Mouse (Mus musculus): ENCODE data around the gene Gcsam. TPM values are rescaled to one million over a fixed set of nuclear protein-coding genes. Genes with fewer than 3 reads are reported as not detected.

Gene Gcsam
- polyA plus RNA-seq, 1 experiment from 2014 or later = not detected

DNA sequence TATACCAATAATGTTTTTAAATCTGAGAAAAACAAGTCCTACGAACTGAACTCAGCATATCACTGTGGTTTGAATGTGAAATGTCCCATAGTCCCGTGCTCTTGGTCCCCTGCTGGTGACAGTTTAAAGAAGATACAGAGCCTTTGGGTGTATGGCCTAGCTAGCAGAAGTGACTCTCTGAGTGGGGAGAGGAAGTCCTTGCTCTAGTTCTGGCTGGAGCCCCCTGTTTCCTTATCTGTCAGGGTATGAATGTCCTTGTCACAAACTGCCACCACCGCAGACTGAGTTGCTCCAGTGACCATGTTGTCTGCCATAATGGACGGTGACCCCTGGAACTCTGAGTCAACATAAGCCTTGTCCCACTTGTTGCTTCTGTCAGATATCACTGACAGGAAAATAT lies 13.1 kb downstream of the Gcsam start:
- peaks cover 17% of the 10 kb centered on the region for H3K4me1 ChIP-seq
- H3K4me3 ChIP-seq = no peak overlapping the region
- ATAC-seq (ENCODE audit: extremely low read depth, insufficient number of reproducible peaks, low FRiP score, low TSS enrichment) = no peak
- no peaks in the 10 kb centered on the region for H3K36me3 ChIP-seq
- H3K4me2 ChIP-seq = no peak overlapping the region
- no peaks in the 10 kb centered on the region for H3K27me3 ChIP-seq (replicated peaks)
- 56% methylated on average over 4 of the region's 4 CpGs for WGBS
- H3K27ac ChIP-seq (replicated peaks) = no peak overlapping the region
- H3K9ac ChIP-seq = no peak overlapping the region
- H3K9me3 ChIP-seq = no peaks in the 10 kb centered on the region

DNA sequence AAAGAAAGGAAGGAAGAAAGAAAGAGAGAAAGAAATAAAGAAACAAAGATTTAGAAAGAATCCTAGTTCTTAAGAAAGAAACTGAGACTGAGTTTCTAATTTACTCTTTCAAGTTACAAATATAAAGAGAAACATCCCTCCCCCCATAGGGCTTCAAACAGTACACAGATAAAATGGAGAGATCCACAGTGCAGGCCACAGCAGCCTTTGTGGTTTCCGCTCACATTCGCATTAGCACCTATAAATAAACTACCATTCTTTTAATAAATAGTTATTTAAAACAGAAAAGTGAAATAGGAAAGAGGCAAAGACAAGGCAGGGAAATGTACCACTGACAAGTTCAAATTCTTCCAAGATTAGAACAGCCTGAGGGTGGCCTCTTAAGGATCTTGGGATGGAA lies 14.6 kb downstream of the Gcsam start:
- ATAC-seq (ENCODE audit: extremely low read depth, insufficient number of reproducible peaks, low FRiP score, low TSS enrichment) = no peak
- Histone ChIP-seq H3K9me3 (no peaks in the 10 kb centered on the region), H3K4me2 (no peak overlapping the region), H3K27me3 (replicated peaks) (no peaks in the 10 kb centered on the region), H3K9ac (no peak overlapping the region), H3K36me3 (no peaks in the 10 kb centered on the region), H3K4me3 (no peak overlapping the region), H3K4me1 (peaks cover 15% of the 10 kb centered on the region), H3K27ac (replicated peaks) (no peak overlapping the region)
- 63% methylated on average over 2 of the region's 2 CpGs for WGBS

DNA sequence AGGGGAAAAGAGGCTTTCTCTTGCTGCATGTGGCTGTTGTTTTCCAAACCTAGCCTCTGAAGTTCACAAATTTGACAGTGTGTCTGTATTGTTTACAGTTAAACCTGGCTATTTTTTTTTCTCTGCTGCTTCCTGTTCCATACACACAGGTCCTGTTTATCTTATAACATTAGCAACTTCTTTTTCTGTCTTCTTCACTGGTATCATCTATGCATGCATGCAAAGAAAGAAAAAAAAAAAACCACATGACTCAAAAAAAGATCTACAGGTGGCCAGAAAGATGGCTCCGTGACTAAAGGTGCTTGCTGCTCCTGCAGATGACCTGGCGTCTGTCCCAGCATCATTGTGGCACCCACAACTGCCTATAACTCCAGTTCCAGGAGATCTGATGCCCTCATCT lies 15.2 kb downstream of the Gcsam start:
- ATAC-seq (ENCODE audit: extremely low read depth, insufficient number of reproducible peaks, low FRiP score, low TSS enrichment) = no peak
- 63% methylated on average over 2 of the region's 2 CpGs for WGBS
- Histone ChIP-seq H3K9ac (no peak overlapping the region), H3K4me2 (no peak overlapping the region), H3K27ac (replicated peaks) (no peak overlapping the region), H3K4me1 (peaks cover 9% of the 10 kb centered on the region; the same call in 1 of the 2 replicates), H3K9me3 (no peaks in the 10 kb centered on the region), H3K36me3 (no peaks in the 10 kb centered on the region), H3K27me3 (replicated peaks) (no peaks in the 10 kb centered on the region), H3K4me3 (no peak overlapping the region)

DNA sequence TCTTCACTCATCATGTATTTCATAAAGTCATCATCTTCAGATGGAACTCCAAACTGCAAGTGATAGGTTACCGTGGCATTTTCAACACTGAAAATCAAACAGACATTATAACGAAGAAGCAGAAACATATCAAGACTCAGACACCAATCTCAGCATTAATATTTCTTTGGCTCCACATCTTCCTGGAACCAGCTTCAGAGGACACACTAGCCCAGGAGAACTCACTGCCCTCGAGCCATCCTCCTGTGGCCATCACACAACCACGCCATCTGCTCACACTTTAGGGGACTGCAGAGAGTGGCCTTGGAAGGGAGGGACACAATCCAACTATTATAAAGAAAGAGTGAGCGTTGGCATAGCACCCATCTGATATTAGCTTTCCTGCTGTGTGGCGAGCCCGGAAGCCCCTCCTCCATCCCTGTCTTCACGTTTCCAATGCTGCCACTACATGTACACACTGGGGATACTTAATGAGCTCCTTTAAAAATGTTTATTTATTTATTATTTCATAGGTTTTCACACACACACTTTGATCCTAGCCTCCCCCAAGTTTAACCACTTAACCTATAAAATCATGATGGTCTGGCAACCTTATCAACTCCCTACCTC lies 19.4 kb downstream of the Gcsam start:
- Histone ChIP-seq H3K4me3 (no peak overlapping the region), H3K9me3 (no peaks in the 10 kb centered on the region), H3K27ac (replicated peaks) (no peak overlapping the region), H3K27me3 (replicated peaks) (no peaks in the 10 kb centered on the region), H3K9ac (no peak overlapping the region), H3K36me3 (no peaks in the 10 kb centered on the region), H3K4me1 (peaks cover 6% of the 10 kb centered on the region; the same call in 1 of the 2 replicates), H3K4me2 (no peak overlapping the region)
- no peak for ATAC-seq (ENCODE audit: extremely low read depth, insufficient number of reproducible peaks, low FRiP score, low TSS enrichment)
- 55% methylated on average over 8 of the region's 8 CpGs for WGBS

DNA sequence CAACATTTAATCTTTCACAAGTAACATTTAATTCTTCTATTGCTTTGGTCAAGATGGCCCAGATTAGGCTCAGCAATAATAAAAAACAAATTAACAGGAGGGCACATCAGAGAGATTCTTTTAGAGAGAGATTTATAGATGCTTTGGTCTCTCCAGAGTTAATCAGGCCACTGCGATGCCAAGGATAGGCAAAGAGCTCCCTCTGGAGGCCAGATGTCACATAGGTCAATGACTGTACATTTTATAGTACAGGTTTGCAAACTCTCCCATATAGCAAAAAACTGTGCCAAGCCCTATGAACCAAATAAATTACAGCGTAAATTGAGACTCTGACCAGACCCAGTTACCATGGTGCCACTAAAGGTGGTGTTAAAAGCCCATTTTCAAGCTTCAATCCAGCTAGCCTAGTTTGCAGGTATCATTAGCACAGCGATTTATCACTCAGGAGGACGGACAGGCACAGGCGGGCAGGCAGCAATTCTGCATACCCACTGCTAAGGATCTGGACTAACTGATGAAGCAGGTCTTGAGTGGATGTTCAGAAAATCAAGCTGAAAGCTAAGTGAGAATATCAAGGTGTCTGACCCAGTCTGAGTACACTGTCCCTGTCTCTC lies 20.3 kb downstream of the Gcsam start:
- Histone ChIP-seq H3K4me1 (peaks cover 6% of the 10 kb centered on the region; the same call in 1 of the 2 replicates), H3K4me2 (no peak overlapping the region), H3K27ac (replicated peaks) (no peak overlapping the region), H3K27me3 (replicated peaks) (no peaks in the 10 kb centered on the region), H3K36me3 (no peaks in the 10 kb centered on the region), H3K9me3 (no peaks in the 10 kb centered on the region), H3K4me3 (no peak overlapping the region), H3K9ac (no peak overlapping the region)
- ATAC-seq (ENCODE audit: extremely low read depth, insufficient number of reproducible peaks, low FRiP score, low TSS enrichment) = no peak
- WGBS = 54% methylated on average over 5 of the region's 5 CpGs

DNA sequence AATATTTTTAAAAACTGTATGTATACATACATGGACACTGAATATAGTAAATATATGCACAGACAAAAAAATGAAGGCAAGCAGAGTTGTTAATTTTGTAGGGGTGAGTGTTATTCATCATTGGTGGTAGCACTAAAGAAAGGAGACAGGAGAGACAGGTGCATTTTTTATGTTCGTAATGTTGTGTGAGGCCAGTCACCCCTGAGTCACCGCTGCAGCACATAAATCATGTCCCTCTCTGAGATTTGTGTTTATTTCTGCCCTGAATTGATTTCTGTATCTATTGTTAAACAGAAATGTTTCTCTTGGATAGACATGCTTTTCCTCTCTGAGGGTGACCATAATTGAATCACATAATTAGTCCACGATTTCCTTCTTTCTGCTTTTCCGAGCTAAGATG lies 22.2 kb downstream of the Gcsam start:
- ATAC-seq (ENCODE audit: extremely low read depth, insufficient number of reproducible peaks, low FRiP score, low TSS enrichment) = no peak
- peaks cover 6% of the 10 kb centered on the region; the same call in 1 of the 2 replicates for H3K4me1 ChIP-seq
- H3K36me3 ChIP-seq = no peaks in the 10 kb centered on the region
- H3K4me2 ChIP-seq = no peak overlapping the region
- 80% methylated on average over 4 of the region's 4 CpGs for WGBS
- H3K27me3 ChIP-seq (replicated peaks) = no peaks in the 10 kb centered on the region
- no peak overlapping the region for H3K27ac ChIP-seq (replicated peaks)
- H3K9me3 ChIP-seq = no peaks in the 10 kb centered on the region
- no peak overlapping the region for H3K4me3 ChIP-seq
- H3K9ac ChIP-seq = no peak overlapping the region

DNA sequence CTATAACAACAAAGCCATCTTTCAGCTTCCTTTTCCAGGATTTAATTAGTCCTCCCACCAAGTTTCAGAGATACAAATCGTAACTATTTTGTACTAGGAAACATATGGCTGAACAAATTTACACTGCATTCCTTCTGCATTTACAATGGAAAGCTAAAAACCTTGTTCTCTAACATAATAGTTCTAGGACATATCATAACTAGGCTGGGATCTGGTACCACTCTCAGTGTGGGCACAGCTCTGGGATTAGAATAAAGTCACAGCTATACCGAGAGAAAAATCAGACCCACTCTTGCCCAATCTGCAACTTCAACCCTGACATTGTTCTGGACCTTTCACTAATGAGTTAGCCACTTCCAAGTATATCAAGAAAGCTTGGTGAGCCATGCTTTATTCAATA lies 25.6 kb downstream of the Gcsam start:
- Histone ChIP-seq H3K4me1 (peaks cover 3% of the 10 kb centered on the region), H3K9me3 (no peaks in the 10 kb centered on the region)

DNA sequence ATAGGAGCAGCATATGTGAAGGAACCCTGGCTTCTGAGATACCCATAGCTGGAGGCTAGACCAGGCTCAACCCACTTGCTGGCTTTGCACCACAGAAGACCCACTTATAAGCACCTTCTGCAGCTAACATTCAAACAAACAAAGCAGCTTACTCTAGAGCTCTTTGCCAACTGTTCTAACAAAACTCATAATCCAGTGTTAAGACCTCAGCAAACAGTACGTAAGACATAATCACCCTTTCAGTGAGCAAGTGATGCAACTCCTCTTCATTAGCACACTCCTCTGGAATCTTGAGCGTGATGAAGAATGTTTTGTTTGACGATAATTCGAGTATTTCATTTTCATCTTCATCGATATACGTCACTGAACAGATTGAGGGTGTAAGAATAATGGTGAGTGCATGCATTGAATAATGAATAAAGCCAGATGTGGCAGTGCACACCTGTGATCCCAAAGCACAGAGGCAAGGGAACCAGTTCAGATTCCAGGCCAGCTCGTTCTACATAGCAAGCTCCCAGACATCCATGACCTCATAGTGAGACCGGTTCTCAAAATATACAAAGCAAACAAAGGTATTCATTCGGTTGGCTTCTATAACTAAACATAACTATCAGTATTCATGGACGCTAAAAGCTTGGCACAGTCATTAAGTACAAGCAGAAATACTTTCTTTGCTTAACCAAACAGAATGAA lies 30.0 kb downstream of the Gcsam start:
- Histone ChIP-seq H3K4me2 (no peak overlapping the region), H3K27ac (replicated peaks) (0 out of 2 replicates have a peak overlapping the region, but pooled peaks have one; percentile 20), H3K4me3 (no peak overlapping the region), H3K9ac (no peak overlapping the region), H3K36me3 (no peaks in the 10 kb centered on the region), H3K27me3 (replicated peaks) (no peaks in the 10 kb centered on the region), H3K9me3 (no peaks in the 10 kb centered on the region), H3K4me1 (peaks cover 14% of the 10 kb centered on the region)
- WGBS = 62% methylated on average over 10 of the region's 10 CpGs
- no peak for ATAC-seq (ENCODE audit: extremely low read depth, insufficient number of reproducible peaks, low FRiP score, low TSS enrichment)

More for the DNA sequence above, 25.6 kb downstream of the Gcsam start:
- ATAC-seq (ENCODE audit: extremely low read depth, insufficient number of reproducible peaks, low FRiP score, low TSS enrichment) = no peak
- no peak overlapping the region for H3K9ac ChIP-seq
- no peaks in the 10 kb centered on the region for H3K36me3 ChIP-seq
- H3K4me3 ChIP-seq = no peak overlapping the region
- no peak overlapping the region for H3K27ac ChIP-seq (replicated peaks)
- H3K4me2 ChIP-seq = no peak overlapping the region
- no peaks in the 10 kb centered on the region for H3K27me3 ChIP-seq (replicated peaks)
- WGBS = 65% methylated on average over 2 of the region's 2 CpGs

DNA sequence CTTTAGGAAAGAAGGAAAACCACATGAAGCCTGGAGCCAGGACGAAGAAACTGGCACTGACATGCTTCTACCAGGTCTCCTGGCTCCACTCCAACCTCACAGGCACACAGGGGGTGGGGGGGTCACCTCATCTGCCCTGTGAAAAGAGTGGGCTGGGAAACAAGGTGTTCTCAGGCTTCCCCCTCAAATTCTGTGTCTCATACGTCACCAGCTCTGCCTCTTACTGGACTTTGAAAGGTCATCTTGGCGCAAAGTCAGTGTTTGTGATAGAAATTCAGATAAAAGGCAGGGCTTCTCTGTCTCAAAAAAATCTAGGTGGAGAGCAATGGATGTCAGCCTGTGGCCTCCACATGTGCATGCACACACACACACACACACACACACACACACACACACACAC lies 31.1 kb downstream of the Gcsam start:
- H3K4me2 ChIP-seq = no peak overlapping the region
- H3K36me3 ChIP-seq = no peaks in the 10 kb centered on the region
- peak overlapping the region; percentile 53 for H3K27ac ChIP-seq (replicated peaks)
- H3K4me3 ChIP-seq = no peak overlapping the region
- H3K27me3 ChIP-seq (replicated peaks) = no peaks in the 10 kb centered on the region
- WGBS = 38% methylated on average over 3 of the region's 3 CpGs
- no peaks in the 10 kb centered on the region for H3K9me3 ChIP-seq
- ATAC-seq (ENCODE audit: extremely low read depth, insufficient number of reproducible peaks, low FRiP score, low TSS enrichment) = no peak
- peaks cover 14% of the 10 kb centered on the region for H3K4me1 ChIP-seq
- H3K9ac ChIP-seq = no peak overlapping the region

DNA sequence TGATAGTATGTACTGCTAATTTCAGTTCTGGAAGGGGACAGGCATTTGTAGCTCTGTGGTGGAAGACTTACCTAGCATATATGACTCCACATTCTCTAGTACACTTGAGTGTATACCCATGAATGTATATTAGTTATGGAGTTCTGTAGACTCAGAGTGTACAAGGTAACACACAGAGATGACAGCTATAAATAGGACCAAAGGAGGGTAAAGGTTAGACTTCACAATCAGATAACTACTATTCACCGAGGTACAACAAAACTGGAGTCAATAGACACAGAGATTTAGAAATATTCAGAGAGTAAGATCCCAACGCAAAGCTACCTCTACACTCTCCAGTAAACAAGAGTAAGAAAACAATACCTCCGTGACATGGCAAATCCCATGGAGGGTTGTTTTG lies 33.8 kb downstream of the Gcsam start:
- Histone ChIP-seq H3K27ac (replicated peaks) (no peak overlapping the region), H3K4me2 (no peak overlapping the region), H3K27me3 (replicated peaks) (no peaks in the 10 kb centered on the region), H3K36me3 (no peaks in the 10 kb centered on the region), H3K4me3 (no peak overlapping the region), H3K9ac (no peak overlapping the region), H3K9me3 (no peaks in the 10 kb centered on the region), H3K4me1 (peaks cover 14% of the 10 kb centered on the region)
- WGBS = 75% methylated on average over 3 of the region's 3 CpGs
- no peak for ATAC-seq (ENCODE audit: extremely low read depth, insufficient number of reproducible peaks, low FRiP score, low TSS enrichment)

DNA sequence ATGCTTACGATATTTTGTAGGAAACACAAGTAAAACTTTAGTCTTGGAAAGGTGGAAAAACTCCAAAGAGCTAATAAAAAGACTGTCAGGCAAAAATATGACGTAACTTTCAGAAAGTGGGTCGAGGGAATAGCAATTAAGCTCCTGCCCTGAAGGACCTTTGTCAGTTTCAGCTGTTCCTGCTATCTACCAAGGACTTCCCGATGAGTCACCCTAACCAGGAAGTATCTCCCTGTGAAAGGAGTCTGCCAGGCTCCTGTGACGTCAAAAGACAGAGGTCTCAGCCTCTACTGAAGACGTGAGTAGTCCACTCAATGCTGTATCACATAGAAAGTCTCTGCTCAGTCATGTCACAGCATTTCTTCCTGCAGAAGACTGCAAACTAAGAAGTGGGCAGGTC lies 34.2 kb downstream of the Gcsam start:
- H3K9ac ChIP-seq = no peak overlapping the region
- H3K4me2 ChIP-seq = no peak overlapping the region
- H3K27me3 ChIP-seq (replicated peaks) = no peaks in the 10 kb centered on the region
- H3K27ac ChIP-seq (replicated peaks) = no peak overlapping the region
- no peaks in the 10 kb centered on the region for H3K9me3 ChIP-seq
- peaks cover 14% of the 10 kb centered on the region for H3K4me1 ChIP-seq
- 40% methylated on average over 6 of the region's 6 CpGs for WGBS
- ATAC-seq (ENCODE audit: extremely low read depth, insufficient number of reproducible peaks, low FRiP score, low TSS enrichment) = no peak
- no peak overlapping the region for H3K4me3 ChIP-seq
- H3K36me3 ChIP-seq = no peaks in the 10 kb centered on the region

DNA sequence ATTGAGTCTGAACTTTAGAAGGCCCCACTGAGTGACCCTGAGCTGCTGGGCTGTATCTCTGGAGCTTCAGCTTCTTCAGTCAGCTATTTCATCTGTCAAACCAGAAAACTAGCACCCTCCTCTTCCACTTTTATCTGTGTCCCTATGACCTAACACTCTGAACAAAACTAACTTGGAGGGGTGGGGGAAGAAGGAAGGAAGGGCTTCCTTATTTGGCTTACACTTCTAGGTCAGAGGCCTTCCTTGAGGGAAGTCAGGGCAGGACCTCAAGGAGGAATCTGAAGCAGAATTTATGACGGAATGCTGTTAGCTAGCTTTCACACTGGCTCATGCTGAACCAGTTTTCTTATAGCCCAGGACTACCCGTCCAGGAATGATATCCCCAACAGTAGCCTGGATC lies 41.3 kb downstream of the Gcsam start:
- no peak for ATAC-seq (ENCODE audit: extremely low read depth, insufficient number of reproducible peaks, low FRiP score, low TSS enrichment)
- H3K4me2 ChIP-seq = no peak overlapping the region
- H3K27ac ChIP-seq (replicated peaks) = no peak overlapping the region
- peaks cover 16% of the 10 kb centered on the region for H3K4me1 ChIP-seq
- H3K9ac ChIP-seq = no peak overlapping the region
- H3K9me3 ChIP-seq = no peaks in the 10 kb centered on the region
- WGBS = 50% methylated on average over 2 of the region's 2 CpGs
- H3K27me3 ChIP-seq (replicated peaks) = peaks cover 10% of the 10 kb centered on the region
- no peak overlapping the region for H3K4me3 ChIP-seq
- no peaks in the 10 kb centered on the region for H3K36me3 ChIP-seq

Measured in heart, embryonic 13.5 days (tissue).